Mouse (Mus musculus): ENCODE measurements around the gene Tedc1. TPM values are rescaled to one million over a fixed set of nuclear protein-coding genes. Genes with fewer than 3 reads are reported as not detected.

Gene Tedc1
- polyA plus RNA-seq, 1 experiment from 2014 or later: 12.0 TPM

DNA sequence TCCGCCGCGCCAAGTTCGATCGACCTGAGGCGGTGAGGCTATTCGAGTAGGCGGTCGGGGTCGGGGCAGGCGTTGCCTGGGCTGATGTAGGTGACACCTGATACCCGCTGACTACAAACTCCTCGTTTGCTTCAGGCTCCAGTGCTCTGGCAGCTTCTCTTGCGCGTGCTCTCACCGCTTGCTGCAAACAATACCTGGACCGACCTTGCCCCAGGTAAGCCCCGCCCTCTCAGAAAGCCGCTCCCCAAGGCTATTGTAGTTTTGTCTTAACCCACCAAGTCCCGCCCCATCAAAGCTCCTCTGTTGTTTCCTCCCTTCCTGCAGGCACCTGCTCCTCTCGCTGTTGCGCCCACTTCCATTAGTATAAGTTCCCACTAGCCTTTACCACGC, 314 bp downstream of the Tedc1 start:
- H3K27me3 ChIP-seq: peaks cover 20% of the 10 kb centered on the region
- H3K9me3 ChIP-seq (replicated peaks): no peaks in the 10 kb centered on the region
- peak overlapping the region; percentile 87 for H3K9ac ChIP-seq
- H3K4me3 ChIP-seq (replicated peaks): peak overlapping the region; percentile 87
- H3K4me1 ChIP-seq (replicated peaks): peaks cover 50% of the 10 kb centered on the region
- H3K27ac ChIP-seq: peak overlapping the region; percentile 76
- H3K36me3 ChIP-seq: peaks cover 15% of the 10 kb centered on the region
- 1% methylated on average over 23 of the region's 23 CpGs for WGBS (ENCODE audit: insufficient replicate concordance)
- peak overlapping the region; percentile 97 for H3K4me2 ChIP-seq
- no peak for ATAC-seq (ENCODE audit: low read depth)
- DNase-seq: no peak

DNA sequence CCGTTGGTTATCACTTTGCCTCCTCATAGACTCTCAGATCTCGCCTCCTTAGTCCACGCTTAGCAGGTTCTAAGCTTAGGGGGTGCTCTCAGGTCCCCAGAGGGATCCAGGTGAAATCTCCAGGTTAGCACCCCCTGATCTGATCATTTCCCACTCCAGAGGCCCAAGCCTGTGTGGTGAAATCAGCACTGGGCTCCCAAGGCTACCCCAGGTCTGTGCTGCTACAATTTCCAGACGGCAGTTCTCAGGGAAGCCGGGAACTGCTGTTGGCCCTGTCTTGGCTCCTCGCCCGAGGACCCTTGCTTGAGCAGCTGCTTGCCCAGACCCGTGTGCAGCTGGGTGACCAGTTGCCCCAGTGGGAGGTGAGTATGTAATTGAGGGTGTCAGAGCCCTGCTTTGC, 781 bp downstream of the Tedc1 start:
- 44% methylated on average over 8 of the region's 8 CpGs for WGBS (ENCODE audit: insufficient replicate concordance)
- Histone ChIP-seq H3K36me3 (peaks cover 20% of the 10 kb centered on the region), H3K4me3 (replicated peaks) (peak overlapping the region; percentile 87), H3K27me3 (peaks cover 16% of the 10 kb centered on the region), H3K27ac (peak overlapping the region; percentile 76), H3K4me2 (peak overlapping the region; percentile 97), H3K4me1 (replicated peaks) (peaks cover 45% of the 10 kb centered on the region), H3K9me3 (replicated peaks) (no peaks in the 10 kb centered on the region), H3K9ac (peak overlapping the region; percentile 87)
- DNase-seq (no peak), ATAC-seq (ENCODE audit: low read depth) (no peak)

DNA sequence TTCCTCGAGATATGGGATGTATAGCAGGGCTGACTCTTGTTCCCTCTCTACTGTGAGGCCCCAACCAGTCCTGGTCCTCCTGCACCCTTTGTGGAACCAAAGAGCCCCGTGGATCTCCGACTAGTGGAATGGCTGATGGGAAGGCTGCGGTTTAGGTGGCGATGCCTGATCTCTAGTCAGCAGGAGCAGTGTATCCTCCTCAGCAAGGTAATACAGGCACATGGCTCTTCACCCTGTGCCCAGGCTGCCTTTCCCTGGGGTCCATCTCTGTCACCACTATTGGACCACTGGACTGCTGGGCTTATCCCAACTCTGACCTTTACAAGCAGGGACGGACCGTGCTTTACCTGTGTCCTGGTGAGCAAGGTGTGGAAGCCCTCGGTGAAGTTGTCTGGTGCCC, 1.3 kb downstream of the Tedc1 start:
- Histone ChIP-seq H3K9ac (no peak overlapping the region; the same call in 1 of the 2 replicates), H3K4me3 (replicated peaks) (peak overlapping the region; percentile 87)
- DNase-seq: no peak

DNA sequence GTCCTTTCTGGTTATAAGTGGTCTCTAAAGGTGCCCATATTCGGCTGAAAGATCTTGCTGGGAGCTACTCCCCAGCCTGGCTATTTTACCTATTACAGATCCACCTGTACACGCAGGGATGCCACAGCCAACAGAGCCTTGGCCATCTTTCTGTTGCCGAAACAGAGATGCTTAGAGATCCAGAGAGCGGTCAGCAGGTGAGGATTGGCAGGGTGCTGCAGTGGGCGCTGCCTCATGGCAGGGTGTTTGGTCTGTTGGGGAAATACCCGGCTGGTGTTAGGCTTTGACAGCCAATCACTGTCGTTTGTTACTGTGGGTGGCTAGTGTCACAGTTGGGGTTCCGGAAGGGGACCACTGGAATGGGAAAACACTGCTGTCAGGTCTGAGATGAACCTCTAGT, 1.8 kb downstream of the Tedc1 start:
- Histone ChIP-seq H3K27me3 (peaks cover 6% of the 10 kb centered on the region; the same call in 1 of the 2 replicates), H3K9ac (no peak overlapping the region), H3K4me3 (replicated peaks) (no peak overlapping the region), H3K36me3 (peaks cover 29% of the 10 kb centered on the region), H3K27ac (no peak overlapping the region), H3K9me3 (replicated peaks) (no peaks in the 10 kb centered on the region), H3K4me2 (peak overlapping the region; percentile 97), H3K4me1 (replicated peaks) (peaks cover 35% of the 10 kb centered on the region)
- ATAC-seq (ENCODE audit: low read depth) (no peak), DNase-seq (no peak)
- WGBS (ENCODE audit: insufficient replicate concordance): 82% methylated on average over 8 of the region's 8 CpGs

More for the DNA sequence above, 1.3 kb downstream of the Tedc1 start:
- Histone ChIP-seq H3K4me2 (peak overlapping the region; percentile 97), H3K27ac (no peak overlapping the region), H3K36me3 (peaks cover 25% of the 10 kb centered on the region), H3K27me3 (peaks cover 11% of the 10 kb centered on the region), H3K4me1 (replicated peaks) (peaks cover 40% of the 10 kb centered on the region), H3K9me3 (replicated peaks) (no peaks in the 10 kb centered on the region)
- 89% methylated on average over 8 of the region's 8 CpGs for WGBS (ENCODE audit: insufficient replicate concordance)
- no peak for ATAC-seq (ENCODE audit: low read depth)

- H3K27me3 ChIP-seq: no peaks in the 10 kb centered on the region
- H3K27ac ChIP-seq: no peak overlapping the region
- DNase-seq: no peak
- H3K4me3 ChIP-seq (replicated peaks): no peak overlapping the region
- peaks cover 13% of the 10 kb centered on the region for H3K4me1 ChIP-seq (replicated peaks)
- WGBS (ENCODE audit: insufficient replicate concordance): 88% methylated on average over 11 of the region's 11 CpGs
- H3K36me3 ChIP-seq: peaks cover 38% of the 10 kb centered on the region
- no peak overlapping the region for H3K4me2 ChIP-seq
- no peaks in the 10 kb centered on the region for H3K9me3 ChIP-seq (replicated peaks)
- no peak overlapping the region for H3K9ac ChIP-seq
- no peak for ATAC-seq (ENCODE audit: low read depth)
Measured at GRCm38 (mm10) chr12:113163561-113164006, 7.4 kb downstream of the Tedc1 start.

GRCm38 (mm10) chr12:113168031-113168536, 11.9 kb downstream of the Tedc1 start:
- peak; percentile 47; the same call in 1 of the 2 replicates for ATAC-seq (ENCODE audit: low read depth)
- Histone ChIP-seq H3K4me2 (no peak overlapping the region), H3K9me3 (replicated peaks) (no peaks in the 10 kb centered on the region), H3K4me1 (replicated peaks) (peaks cover 13% of the 10 kb centered on the region), H3K27me3 (no peaks in the 10 kb centered on the region; the same call in 1 of the 2 replicates), H3K4me3 (replicated peaks) (no peak overlapping the region), H3K27ac (no peak overlapping the region), H3K9ac (no peak overlapping the region), H3K36me3 (peaks cover 13% of the 10 kb centered on the region)
- DNase-seq: no peak
- 18% methylated on average over 9 of the region's 9 CpGs for WGBS (ENCODE audit: insufficient replicate concordance)

DNA sequence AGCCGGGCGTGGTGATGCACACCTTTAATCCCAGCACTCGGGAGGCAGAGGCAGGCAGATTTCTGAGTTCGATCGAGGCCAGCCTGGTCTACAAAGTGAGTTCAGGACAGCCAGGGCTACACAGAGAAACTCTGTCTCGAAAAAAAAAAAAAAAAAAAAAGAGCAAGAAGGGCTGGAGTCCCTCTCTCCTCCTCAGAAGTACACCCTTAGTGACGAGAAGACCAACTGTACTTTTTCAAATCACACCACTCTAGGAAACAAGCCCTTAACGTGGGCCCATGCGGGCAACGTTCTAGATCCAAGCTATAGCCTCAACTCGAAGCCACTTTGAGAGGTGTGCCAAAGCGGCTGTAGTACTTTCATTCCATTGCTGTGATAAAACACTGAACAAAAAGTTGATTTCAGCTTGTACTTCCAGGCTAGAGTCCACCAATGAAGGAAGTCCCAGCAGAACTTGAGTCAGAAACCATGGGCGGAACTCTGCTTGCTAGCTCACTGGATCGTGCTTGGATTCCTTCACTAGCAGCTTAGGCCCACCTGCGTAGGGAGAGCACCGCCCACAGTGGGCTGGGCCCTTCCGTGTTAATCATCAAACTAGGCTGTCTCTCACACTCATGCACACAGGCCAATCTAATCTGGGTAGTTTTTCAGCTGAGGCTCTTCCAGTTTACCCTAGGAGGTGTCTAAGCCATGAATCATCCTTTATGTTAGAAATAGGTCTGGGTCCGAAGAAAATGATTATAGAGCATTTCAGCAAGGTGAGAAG, 20.9 kb downstream of the Tedc1 start:
- 70% methylated on average over 18 of the region's 18 CpGs for WGBS (ENCODE audit: insufficient replicate concordance)
- H3K4me3 ChIP-seq (replicated peaks): no peak overlapping the region
- no peak overlapping the region for H3K4me2 ChIP-seq
- no peaks in the 10 kb centered on the region for H3K4me1 ChIP-seq (replicated peaks)
- no peak for DNase-seq
- H3K9ac ChIP-seq: no peak overlapping the region
- no peaks in the 10 kb centered on the region for H3K9me3 ChIP-seq (replicated peaks)
- H3K27ac ChIP-seq: no peak overlapping the region
- no peak for ATAC-seq (ENCODE audit: low read depth)
- no peaks in the 10 kb centered on the region for H3K27me3 ChIP-seq
- H3K36me3 ChIP-seq: no peaks in the 10 kb centered on the region

DNA sequence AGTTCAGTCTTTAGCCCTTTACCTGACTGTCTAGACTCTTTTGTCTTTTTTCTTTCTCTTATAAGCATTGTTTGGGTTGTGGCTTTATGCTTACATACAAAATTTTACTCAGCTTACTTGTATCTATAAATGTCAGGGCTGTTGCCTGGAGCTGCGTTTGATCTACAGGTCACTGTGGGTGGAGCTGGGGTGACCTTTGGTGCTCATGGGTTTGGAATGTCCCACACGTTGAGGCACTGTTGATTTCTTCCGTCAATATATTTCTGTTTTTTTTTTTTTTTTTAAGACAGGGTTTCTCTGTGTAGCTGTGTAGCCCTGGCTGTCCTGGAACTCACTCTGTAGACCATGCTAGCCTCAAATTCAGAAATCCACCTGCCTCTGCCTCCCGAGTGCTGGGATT, 24.8 kb downstream of the Tedc1 start:
- H3K4me2 ChIP-seq: no peak overlapping the region
- 55% methylated on average over 4 of the region's 4 CpGs for WGBS (ENCODE audit: insufficient replicate concordance)
- H3K9me3 ChIP-seq (replicated peaks): no peaks in the 10 kb centered on the region
- H3K36me3 ChIP-seq: no peaks in the 10 kb centered on the region
- H3K4me3 ChIP-seq (replicated peaks): no peak overlapping the region
- peaks cover 28% of the 10 kb centered on the region for H3K27me3 ChIP-seq
- ATAC-seq (ENCODE audit: low read depth): no peak
- no peak overlapping the region for H3K9ac ChIP-seq
- 0 out of 2 replicates have a peak, but pooled peaks cover 5% of the 10 kb centered on the region for H3K4me1 ChIP-seq (replicated peaks)
- DNase-seq: no peak
- no peak overlapping the region for H3K27ac ChIP-seq

- no peak overlapping the region for H3K27ac ChIP-seq
- ATAC-seq (ENCODE audit: low read depth): no peak
Measured at GRCm38 (mm10) chr12:113184945-113185344, 28.7 kb downstream of the Tedc1 start.

GRCm38 (mm10) chr12:113185442-113186291, 29.4 kb downstream of the Tedc1 start, which contains the start of gene Tmem121:
Gene Tmem121, plus strand, starts transcription at chr12:113185930.
- Histone ChIP-seq H3K27ac (no peak within 1 kb of the TSS), H3K9me3 (replicated peaks) (no peaks in the 10 kb centered on the region), H3K4me2 (peak within 1 kb of the TSS; percentile 67), H3K4me1 (replicated peaks) (peaks cover 20% of the 10 kb centered on the region), H3K9ac (peak within 1 kb of the TSS; percentile 8; the same call in 1 of the 2 replicates), H3K36me3 (no peaks in the 10 kb centered on the region), H3K27me3 (peaks cover 60% of the 10 kb centered on the region), H3K4me3 (replicated peaks) (peak within 1 kb of the TSS; percentile 52)
- ATAC-seq (ENCODE audit: low read depth) (no peak), DNase-seq (no peak)
- 3% methylated on average over 62 of the region's 63 CpGs for WGBS (ENCODE audit: insufficient replicate concordance)

More at GRCm38 (mm10) chr12:113184945-113185344, 28.7 kb downstream of the Tedc1 start:
- H3K9ac ChIP-seq: no peak overlapping the region
- H3K4me2 ChIP-seq: no peak overlapping the region
- peaks cover 60% of the 10 kb centered on the region for H3K27me3 ChIP-seq
- no peak overlapping the region for H3K4me3 ChIP-seq (replicated peaks)
- no peaks in the 10 kb centered on the region for H3K36me3 ChIP-seq
- 44% methylated on average over 5 of the region's 5 CpGs for WGBS (ENCODE audit: insufficient replicate concordance)
- peaks cover 20% of the 10 kb centered on the region for H3K4me1 ChIP-seq (replicated peaks)
- H3K9me3 ChIP-seq (replicated peaks): no peaks in the 10 kb centered on the region
- no peak for DNase-seq
